Mouse (Mus musculus) heart, embryonic 14.5 days (tissue): ENCODE results near the gene Rere. TPM values are rescaled to one million over a fixed set of nuclear protein-coding genes. Genes with fewer than 3 reads are reported as not detected.
A peak's percentile ranks its signal among the peaks of the same experiment; 100 is the strongest.

ENCODE experiments used
- ATAC-seq: fragments of 200-750 bp; cut with Nextera tagmentation; 2 replicates; pipeline ENCODE4 v1.8.0; 2017; ENCODE audit warnings: low read depth, moderate TSS enrichment; ENCODE audit not compliant: insufficient number of reproducible peaks, insufficient read depth, low FRiP score
- H3K27ac ChIP-seq, 2 experiments: fragments of 200-500 bp in 1 of 2; fragments of 300-500 bp in 1 of 2; sonication (generic) in 1 of 2; replicated peaks in 1 of 2; 2 replicates each; pipeline ENCODE4 v1.5.1; 2012 to 2014; ENCODE audit warnings: low read depth in 2 of 2, low read length in 2 of 2, control low read depth in 1 of 2, mild to moderate bottlenecking in 1 of 2, mixed read lengths in 1 of 2; ENCODE audit not compliant: control insufficient read depth in 1 of 2, insufficient read depth in 1 of 2
- H3K27me3 ChIP-seq: fragments of 300-500 bp; sonication (generic); 2 replicates; pipeline ENCODE4 v1.6.1; 2014; ENCODE audit warnings: mild to moderate bottlenecking, low read length, control low read depth; ENCODE audit not compliant: control insufficient read depth, insufficient read depth
- H3K36me3 ChIP-seq: fragments of 300-500 bp; sonication (generic); 2 replicates; pipeline ENCODE4 v1.6.1; 2014; ENCODE audit warnings: mild to moderate bottlenecking, control low read depth, low read length, mixed read lengths; ENCODE audit not compliant: control insufficient read depth, insufficient read depth
- H3K4me1 ChIP-seq, 2 experiments: fragments of 200-500 bp in 1 of 2; fragments of 300-500 bp in 1 of 2; sonication (generic) in 1 of 2; 2 replicates each; pipeline ENCODE4 v1.6.1; 2012 to 2014; ENCODE audit warnings: low read length in 2 of 2, control low read depth in 1 of 2, mixed read lengths in 1 of 2; ENCODE audit not compliant: control insufficient read depth in 2 of 2, insufficient read depth in 2 of 2
- H3K4me2 ChIP-seq: fragments of 300-500 bp; sonication (generic); 2 replicates; pipeline ENCODE4 v1.6.1; 2014; ENCODE audit warnings: mild to moderate bottlenecking, low read length
- H3K4me3 ChIP-seq, 2 experiments: fragments of 200-500 bp in 1 of 2; fragments of 300-500 bp in 1 of 2; sonication (generic) in 1 of 2; 2 replicates each; pipeline ENCODE4 v1.5.1; 2012 to 2014; ENCODE audit warnings: low read length in 2 of 2, mild to moderate bottlenecking in 2 of 2, control low read depth in 1 of 2, low read depth in 1 of 2, moderate library complexity in 1 of 2; ENCODE audit not compliant: control insufficient read depth in 1 of 2, insufficient read depth in 1 of 2
- H3K9ac ChIP-seq: fragments of 300-500 bp; sonication (generic); 2 replicates; pipeline ENCODE4 v1.6.1; 2014; ENCODE audit warnings: mild to moderate bottlenecking, low read length
- H3K9me3 ChIP-seq: fragments of 300-500 bp; sonication (generic); 2 replicates; pipeline ENCODE4 v1.6.1; 2016; ENCODE audit warnings: low read length, control low read depth; ENCODE audit not compliant: control insufficient read depth
- WGBS: fragments of 180-500 bp; shearing (Covaris S2); extraction: QIAGEN DNeasy Blood & Tissue Kit; methylation state at CpG from one replicate; pipeline ENCODE4 v1.1.7; 2014; 5-methylcytosine and 5-hydroxymethylcytosine counted together
- polyA plus RNA-seq: library from polyadenylated mRNA; unstranded; fragments of >200 nt; fragmentation: Nextera tagmentation; extraction: Ambion mirVana; gene quantifications from 2 replicates; pipeline ENCODE4 v1.2.1, GENCODE M21; 2014

The Rere gene
- polyA plus RNA-seq, 1 experiment from 2014 or later = 28.5 TPM

DNA sequence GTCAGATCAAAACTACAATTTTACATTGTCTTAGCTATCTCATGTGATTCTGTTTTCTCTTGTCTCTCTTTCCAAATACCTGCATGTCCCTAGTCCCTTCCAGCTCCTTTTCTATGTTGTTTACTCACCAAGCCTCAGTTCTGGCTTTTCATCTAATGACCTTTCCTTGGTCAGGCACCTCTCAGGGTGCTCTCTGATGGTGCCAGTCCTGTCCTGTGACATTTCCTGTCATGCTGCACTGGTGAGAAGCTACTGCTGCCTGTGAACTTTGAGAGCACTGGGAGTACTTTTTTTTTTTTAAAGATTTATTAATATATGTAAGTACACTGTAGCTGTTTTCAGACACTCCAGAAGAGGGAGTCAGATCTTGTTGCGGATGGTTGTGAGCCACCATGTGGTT is 25.8 kb downstream of the Rere start:
- ATAC-seq = no peak
- no peaks in the 10 kb centered on the region for H3K36me3 ChIP-seq
- no peak overlapping the region for H3K4me2 ChIP-seq
- no peak overlapping the region for H3K4me3 ChIP-seq
- H3K9me3 ChIP-seq = no peaks in the 10 kb centered on the region
- H3K4me1 ChIP-seq = peaks cover 18 to 61% of the 10 kb centered on the region in 2 experiments
- H3K27me3 ChIP-seq = no peaks in the 10 kb centered on the region
- H3K9ac ChIP-seq = no peak overlapping the region
- H3K27ac ChIP-seq = no peak overlapping the region
- WGBS = 86% methylated on average over 1 of the region's 1 CpGs

DNA sequence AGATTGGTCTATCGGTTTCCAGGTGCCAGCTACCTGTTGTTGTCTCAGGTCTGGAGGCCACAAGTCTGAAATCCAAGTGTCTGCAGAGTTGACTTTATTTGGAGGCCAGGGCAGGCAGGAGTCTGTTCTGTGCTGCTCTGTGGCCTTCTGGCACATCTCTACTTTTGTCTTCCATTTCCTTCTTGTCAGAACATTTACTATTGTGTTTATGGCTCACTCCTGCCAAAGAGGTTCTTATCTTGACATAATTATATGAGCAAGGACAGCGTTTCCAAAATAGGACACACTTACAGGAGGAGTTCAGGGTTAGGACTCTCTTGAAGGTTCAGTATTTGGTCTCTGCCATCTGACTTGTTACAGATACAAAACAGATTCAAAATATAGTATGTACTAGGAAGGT is 30.0 kb downstream of the Rere start:
- Histone ChIP-seq H3K36me3 (no peaks in the 10 kb centered on the region), H3K9me3 (no peaks in the 10 kb centered on the region), H3K27ac (peak overlapping the region; percentile 88 to 89), H3K27me3 (no peaks in the 10 kb centered on the region), H3K4me1 (peaks cover 21 to 64% of the 10 kb centered on the region in 2 experiments), H3K4me3 (no peak overlapping the region), H3K9ac (peak overlapping the region; percentile 32; the same call in 1 of the 2 replicates), H3K4me2 (peak overlapping the region; percentile 37)
- ATAC-seq = no peak
- 25% methylated on average over 2 of the region's 2 CpGs for WGBS

DNA sequence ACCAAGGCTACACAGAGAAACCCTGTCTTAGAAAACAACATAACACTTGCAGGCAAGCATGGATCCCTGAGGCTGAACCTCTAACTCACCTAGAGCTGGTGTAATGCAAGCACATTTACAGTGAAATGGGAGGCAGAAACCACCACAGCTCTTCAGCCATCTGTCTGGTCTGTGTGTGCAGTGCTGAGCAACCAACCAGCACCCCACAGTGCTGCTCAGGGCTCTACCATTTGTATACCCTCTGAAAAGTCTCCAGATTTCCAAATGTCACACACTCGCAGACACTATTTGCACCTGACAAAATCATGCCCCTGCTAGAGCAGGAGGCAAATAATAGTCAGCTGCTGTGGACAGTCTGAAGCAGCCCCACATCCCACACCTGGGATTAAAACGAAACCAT is 31.2 kb downstream of the Rere start:
- H3K27me3 ChIP-seq = no peaks in the 10 kb centered on the region
- H3K9me3 ChIP-seq = no peaks in the 10 kb centered on the region
- no peaks in the 10 kb centered on the region for H3K36me3 ChIP-seq
- H3K4me1 ChIP-seq = peaks cover 17 to 55% of the 10 kb centered on the region in 2 experiments
- ATAC-seq = no peak
- no peak overlapping the region for H3K4me3 ChIP-seq
- WGBS = 86% methylated on average over 2 of the region's 2 CpGs
- no peak overlapping the region for H3K4me2 ChIP-seq
- peak overlapping the region; percentile 1 to 89; a peak in 3 of 4 replicates for H3K27ac ChIP-seq
- no peak overlapping the region for H3K9ac ChIP-seq

DNA sequence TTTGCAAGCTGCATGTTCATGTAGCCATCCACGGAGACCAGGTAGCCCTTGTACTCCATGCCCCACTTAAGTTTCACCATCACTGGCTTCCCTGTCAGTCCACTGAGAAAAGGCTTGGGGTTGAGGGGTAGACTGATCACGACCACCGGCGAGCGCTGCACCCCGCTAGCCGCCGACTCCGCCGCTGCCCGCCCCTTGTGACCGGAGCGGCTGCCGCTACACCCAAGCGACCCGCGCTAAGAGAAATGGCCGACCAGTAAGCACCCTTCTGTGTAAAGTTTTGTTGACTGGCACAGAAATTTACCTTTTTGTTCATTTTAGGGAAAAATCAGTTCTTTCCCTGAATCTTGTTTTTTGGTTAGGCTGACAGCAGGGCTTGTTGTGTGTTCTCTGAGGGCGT is 33.9 kb downstream of the Rere start:
- H3K36me3 ChIP-seq = no peaks in the 10 kb centered on the region
- no peaks in the 10 kb centered on the region for H3K9me3 ChIP-seq
- H3K4me2 ChIP-seq = no peak overlapping the region
- no peaks in the 10 kb centered on the region for H3K27me3 ChIP-seq
- H3K27ac ChIP-seq = no peak overlapping the region
- ATAC-seq = no peak
- H3K9ac ChIP-seq = no peak overlapping the region
- H3K4me3 ChIP-seq = no peak overlapping the region
- 91% methylated on average over 19 of the region's 19 CpGs for WGBS
- H3K4me1 ChIP-seq = peaks cover 12 to 46% of the 10 kb centered on the region in 2 experiments

DNA sequence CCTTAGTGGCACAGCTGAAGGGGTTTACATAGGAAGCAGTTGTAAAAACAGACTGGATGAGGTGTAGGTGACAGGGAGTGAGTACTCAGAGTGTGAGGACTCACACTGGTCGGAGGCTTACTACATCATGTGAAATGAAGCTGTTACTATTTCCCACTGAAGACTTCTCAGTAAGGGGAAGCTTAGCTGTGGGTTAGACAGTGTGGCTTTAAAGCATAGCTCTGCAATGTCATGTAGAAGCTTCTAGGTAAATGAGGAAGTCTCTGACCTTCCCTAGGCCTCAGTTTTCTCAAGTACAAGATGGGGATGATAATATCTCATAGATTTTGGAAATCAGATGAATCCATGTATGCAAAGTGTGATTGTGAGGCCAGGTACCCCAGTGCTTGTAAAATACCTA is 35.1 kb downstream of the Rere start:
- Histone ChIP-seq H3K27ac (no peak overlapping the region), H3K9ac (no peak overlapping the region), H3K9me3 (no peaks in the 10 kb centered on the region), H3K4me1 (peaks cover 8 to 34% of the 10 kb centered on the region in 2 experiments), H3K27me3 (no peaks in the 10 kb centered on the region), H3K36me3 (no peaks in the 10 kb centered on the region), H3K4me2 (no peak overlapping the region), H3K4me3 (no peak overlapping the region)
- 81% methylated on average over 1 of the region's 1 CpGs for WGBS
- ATAC-seq = no peak

DNA sequence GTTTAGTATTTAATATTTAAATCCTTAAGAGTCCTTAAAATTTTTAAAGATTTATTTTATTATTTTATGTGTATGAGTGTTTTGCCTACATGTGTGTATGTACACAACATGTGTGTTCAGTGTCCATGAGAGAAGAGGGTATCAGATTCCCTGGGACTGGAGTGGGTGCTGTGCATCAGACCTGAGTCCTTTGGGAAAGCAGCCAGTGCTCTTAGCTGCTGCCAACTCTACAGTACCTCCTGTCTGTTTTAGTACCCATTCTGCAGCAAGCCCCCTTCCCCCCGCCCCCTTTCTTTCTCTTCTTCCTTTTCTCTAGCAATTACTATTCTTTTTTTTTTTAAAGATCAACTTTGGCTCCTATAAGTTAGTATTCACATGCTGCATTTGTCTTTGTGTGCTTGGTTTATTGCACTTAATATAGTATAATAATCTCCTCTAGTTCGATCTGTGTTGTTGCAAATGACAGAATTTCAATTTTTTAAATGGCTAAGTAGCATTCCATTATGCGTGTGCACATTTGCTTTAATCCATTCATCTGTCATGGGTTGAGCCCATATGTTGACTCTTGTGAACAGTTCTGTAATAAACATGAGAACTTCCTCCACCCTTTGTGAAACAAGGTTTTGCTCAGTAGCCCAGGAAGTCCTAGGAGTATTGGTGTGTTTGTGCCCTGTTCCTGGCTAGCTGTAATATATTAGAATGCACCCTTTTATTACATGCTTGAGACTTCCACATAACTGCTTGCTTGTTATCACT is 43.8 kb downstream of the Rere start:
- no peak overlapping the region for H3K27ac ChIP-seq
- no peak overlapping the region for H3K4me3 ChIP-seq
- H3K4me1 ChIP-seq = peaks cover 0 to 15% of the 10 kb centered on the region in 2 experiments; a peak in 1 of 4 replicates
- WGBS = 92% methylated on average over 3 of the region's 3 CpGs
- H3K9ac ChIP-seq = no peak overlapping the region
- ATAC-seq = no peak
- H3K27me3 ChIP-seq = no peaks in the 10 kb centered on the region
- no peak overlapping the region for H3K4me2 ChIP-seq
- no peaks in the 10 kb centered on the region for H3K9me3 ChIP-seq
- no peaks in the 10 kb centered on the region for H3K36me3 ChIP-seq

DNA sequence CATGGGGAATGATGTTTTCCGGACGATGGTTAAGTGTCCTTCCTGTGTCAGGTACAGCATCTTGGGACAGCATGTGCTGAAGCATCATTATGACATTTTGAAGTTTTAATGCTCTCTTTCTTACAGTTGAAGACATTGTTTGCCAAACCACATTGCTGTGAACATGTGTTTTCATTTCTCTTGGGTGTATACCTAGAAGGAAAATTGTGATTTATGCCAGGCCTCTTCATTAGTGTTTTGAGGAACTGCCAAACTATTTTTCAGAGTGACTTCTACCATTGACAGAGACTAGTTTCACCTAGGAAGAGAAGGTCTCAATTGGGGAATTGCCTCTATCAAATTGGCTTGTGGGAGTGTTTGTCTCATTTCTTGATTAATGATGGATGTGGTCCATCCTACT is 44.6 kb downstream of the Rere start:
- 88% methylated on average over 2 of the region's 2 CpGs for WGBS
- Histone ChIP-seq H3K9me3 (no peaks in the 10 kb centered on the region), H3K4me2 (no peak overlapping the region), H3K9ac (no peak overlapping the region), H3K4me1 (peaks cover 0 to 15% of the 10 kb centered on the region in 2 experiments; a peak in 1 of 4 replicates), H3K4me3 (no peak overlapping the region), H3K27me3 (no peaks in the 10 kb centered on the region), H3K27ac (no peak overlapping the region), H3K36me3 (no peaks in the 10 kb centered on the region)
- no peak for ATAC-seq

DNA sequence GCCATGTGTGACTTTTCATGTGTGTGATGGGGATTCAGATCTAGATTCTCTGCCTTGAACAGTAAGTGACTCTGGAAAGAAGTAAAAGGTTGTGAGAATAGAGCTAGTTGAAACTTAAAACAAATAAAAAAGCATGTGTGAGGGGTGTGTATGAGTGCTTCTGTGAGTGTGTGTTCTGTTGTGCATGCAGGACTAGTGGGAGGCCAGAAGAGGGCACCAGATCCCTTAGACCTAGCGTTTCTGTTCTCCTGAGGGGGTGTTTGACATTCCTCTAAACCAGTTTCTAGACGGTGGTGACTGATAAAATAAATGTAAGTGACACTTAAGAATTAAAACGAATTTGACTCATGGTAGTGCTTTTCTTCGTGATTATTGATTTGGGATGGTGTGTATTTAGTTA is 46.0 kb downstream of the Rere start:
- no peak overlapping the region for H3K4me3 ChIP-seq
- WGBS = 75% methylated on average over 4 of the region's 4 CpGs
- H3K9ac ChIP-seq = no peak overlapping the region
- H3K27me3 ChIP-seq = no peaks in the 10 kb centered on the region
- H3K4me1 ChIP-seq = peaks cover 0 to 15% of the 10 kb centered on the region in 2 experiments; a peak in 1 of 4 replicates
- ATAC-seq = no peak
- H3K27ac ChIP-seq = no peak overlapping the region
- no peak overlapping the region for H3K4me2 ChIP-seq
- no peaks in the 10 kb centered on the region for H3K36me3 ChIP-seq
- no peaks in the 10 kb centered on the region for H3K9me3 ChIP-seq
